Mouse (Mus musculus) bone marrow, adult 2 months (tissue): ENCODE measurements around the gene Lfng.

ENCODE experiments used
- CTCF ChIP-seq: fragments of 200-500 bp; IDR thresholded peaks from 2 replicates; pipeline ENCODE4 v1.5.1; 2011; ENCODE audit warnings: low read length, control low read depth; ENCODE audit not compliant: control insufficient read depth, insufficient read depth
- POLR2A ChIP-seq: fragments of 200-500 bp; IDR thresholded peaks from 2 replicates; pipeline ENCODE4 v1.6.1; 2011; ENCODE audit warnings: low read depth, mild to moderate bottlenecking, control low read depth, low read length, borderline replicate concordance; ENCODE audit not compliant: control insufficient read depth

- TF ChIP-seq CTCF = no peak
- no peak for TF ChIP-seq POLR2A
Measured at GRCm38 (mm10) chr5:140627580-140627979, 20.5 kb downstream of the Lfng start.
